Mouse (Mus musculus): ENCODE data around the gene Gen1. TPM values are rescaled to one million over a fixed set of nuclear protein-coding genes. Genes with fewer than 3 reads are reported as not detected.

Gene Gen1
- polyA plus RNA-seq, 1 experiment: 0.19 TPM

DNA sequence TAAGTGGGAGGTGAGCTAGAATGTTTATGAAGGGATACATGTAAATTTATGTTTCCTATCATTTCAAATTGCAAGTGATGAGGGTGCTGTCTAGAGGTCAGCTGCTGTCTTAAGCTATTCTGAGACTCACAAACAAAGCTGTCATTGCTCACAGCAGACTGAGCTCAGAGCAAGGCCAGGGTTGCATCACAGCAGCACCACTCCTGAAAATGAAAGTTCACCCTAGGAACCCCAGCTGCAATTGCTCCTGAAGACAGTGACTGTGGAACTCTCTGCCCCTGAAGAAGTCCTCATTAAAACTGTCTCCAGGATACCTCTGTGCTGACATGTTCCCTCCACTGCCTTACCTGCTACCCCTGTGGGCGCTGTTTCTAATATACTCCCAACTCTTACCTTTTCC lies 70.6 kb downstream of the Gen1 start:
- no peaks in the 10 kb centered on the region for H3K4me1 ChIP-seq (ENCODE audit: control insufficient read depth, insufficient read depth, low read length)
- 95% methylated on average over 1 of the region's 1 CpGs for WGBS
- TF ChIP-seq CTCF (conservative IDR thresholded peaks at IDR 0.05; ENCODE audit: insufficient read depth, insufficient read length, low read depth, low read length): no peak
- TF ChIP-seq POLR2A (IDR thresholded peaks at IDR 0.05; ENCODE audit: low read depth, low read length): no peak
- no peak overlapping the region for H3K4me3 ChIP-seq (ENCODE audit: insufficient read depth, low read depth, low read length)
- H3K27ac ChIP-seq (ENCODE audit: insufficient read depth, low read depth, low read length): no peak overlapping the region
- peak; percentile 27 for DNase-seq
- no peaks in the 10 kb centered on the region for H3K36me3 ChIP-seq (ENCODE audit: control insufficient read depth, insufficient read depth, low read length)
- H3K27me3 ChIP-seq (replicated peaks; ENCODE audit: control insufficient read depth, insufficient read depth, low read length): no peaks in the 10 kb centered on the region

Other genes with a start within 250 kb of the Gen1 start
- gene Kcns3, start 114.7 kb downstream of the Gen1 start, polyA plus RNA-seq (2012; rRNA removed): 2.3 and 2.5 TPM in 2 replicates
- not detected in 2 replicates for gene Msgn1, start 56.8 kb downstream of the Gen1 start, polyA plus RNA-seq (2012; rRNA removed)
- gene Smc6, start 85 bp upstream of the Gen1 start, polyA plus RNA-seq (2012; rRNA removed): 7.6 and 10.8 TPM in 2 replicates
- gene Vsnl1, start 170.8 kb upstream of the Gen1 start, polyA plus RNA-seq (2012; rRNA removed): 0.08 TPM in 2 replicates
- gene Rad51ap2, start 190.3 kb upstream of the Gen1 start, polyA plus RNA-seq (2012; rRNA removed): not detected in 2 replicates

All from kidney, adult 2 months (tissue).